9 mouse cellular contexts compared by ENCODE assay signal in the genomic region with DNA sequence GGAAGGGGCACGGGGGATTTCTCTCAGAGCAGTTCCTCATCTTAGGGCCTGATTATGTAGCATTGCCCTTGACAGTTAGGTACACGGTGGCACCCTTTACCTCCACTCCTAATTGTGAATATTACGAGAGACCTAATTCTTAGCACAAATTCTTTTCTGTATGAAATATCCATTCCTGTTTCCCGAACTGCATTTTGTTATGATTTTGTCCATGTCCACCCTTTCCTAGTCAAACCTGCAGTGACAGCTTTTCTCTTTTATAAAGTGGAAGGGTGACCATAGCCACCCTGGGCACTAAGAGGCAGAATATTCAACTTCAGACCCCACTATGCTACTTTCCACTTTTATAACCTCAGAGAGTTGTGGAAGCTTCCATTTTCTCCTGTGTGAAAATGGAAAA. TPM values are rescaled to one million over a fixed set of nuclear protein-coding genes. Genes with fewer than 3 reads are reported as not detected.
DNase-seq lines count a peak whose midpoint lies in the region; ATAC-seq lines count a peak whose summit lies in the region.
"Had no signal": no experiment of that assay in that cellular context is flagged by ENCODE, and none has a peak within 500 bp of the region (broad histone marks: within the 10 kb centered on the region; RNA-seq: fewer than 3 reads in every experiment).

No protein-coding gene starts in this region.

- H3K27ac ChIP-seq in heart, embryonic 14.5 days (replicated peaks in 1 of 2; ENCODE audit: control insufficient read depth in 1 of 2, insufficient read depth in 1 of 2, low read depth in 2 of 2, low read length in 2 of 2): no peak overlapping the region
- no peak overlapping the region for H3K27ac ChIP-seq in embryonic facial prominence, embryonic 11.5 days (replicated peaks; ENCODE audit: low read depth, low read length)
- H3K27ac ChIP-seq in intestine, embryonic 15.5 days: no peak overlapping the region
- H3K27ac ChIP-seq in midbrain, embryonic 14.5 days (replicated peaks; ENCODE audit: low read depth, low read length): peak overlapping the region; percentile 80; the same call in 1 of the 2 replicates
- H3K27ac ChIP-seq: macrophage had no signal

- 78% methylated on average over 4 of the region's 4 CpGs for WGBS in heart, embryonic 14.5 days
- WGBS in embryonic facial prominence, embryonic 11.5 days: 85% methylated on average over 4 of the region's 4 CpGs
- WGBS in intestine, embryonic 15.5 days: 71% methylated on average over 4 of the region's 4 CpGs
- WGBS in midbrain, embryonic 14.5 days: 89% methylated on average over 4 of the region's 4 CpGs

- no peaks in the 10 kb centered on the region for H3K36me3 ChIP-seq in heart, embryonic 14.5 days (ENCODE audit: control insufficient read depth, insufficient read depth, low read length)
- no peaks in the 10 kb centered on the region for H3K36me3 ChIP-seq in embryonic facial prominence, embryonic 11.5 days (replicated peaks; ENCODE audit: control insufficient read depth, insufficient read depth, low read depth, low read length)
- H3K36me3 ChIP-seq in intestine, embryonic 15.5 days: no peaks in the 10 kb centered on the region
- H3K36me3 ChIP-seq in midbrain, embryonic 14.5 days (ENCODE audit: control insufficient read depth, insufficient read depth, low read length): 0 out of 2 replicates have a peak, but pooled peaks cover 2% of the 10 kb centered on the region

- no peaks in the 10 kb centered on the region; a peak in 1 of 4 replicates for H3K4me1 ChIP-seq in heart, embryonic 14.5 days (ENCODE audit: control insufficient read depth in 2 of 2, insufficient read depth in 2 of 2, low read length in 2 of 2)
- H3K4me1 ChIP-seq in embryonic facial prominence, embryonic 11.5 days (ENCODE audit: control insufficient read depth, insufficient read depth, low read length): no peaks in the 10 kb centered on the region
- H3K4me1 ChIP-seq in intestine, embryonic 15.5 days (replicated peaks): no peaks in the 10 kb centered on the region
- no peaks in the 10 kb centered on the region for H3K4me1 ChIP-seq in midbrain, embryonic 14.5 days (ENCODE audit: control insufficient read depth, insufficient read depth, low read length)

- no peaks in the 10 kb centered on the region for H3K9me3 ChIP-seq in heart, embryonic 14.5 days (ENCODE audit: control insufficient read depth, low read length)
- H3K9me3 ChIP-seq in embryonic facial prominence, embryonic 11.5 days (replicated peaks; ENCODE audit: control insufficient read depth, low read length): no peaks in the 10 kb centered on the region
- no peaks in the 10 kb centered on the region for H3K9me3 ChIP-seq in intestine, embryonic 15.5 days
- H3K9me3 ChIP-seq in midbrain, embryonic 14.5 days (ENCODE audit: control insufficient read depth, low read length): no peaks in the 10 kb centered on the region

- peak overlapping the region; percentile 84; the same call in 1 of the 2 replicates for H3K4me2 ChIP-seq in heart, embryonic 14.5 days (ENCODE audit: low read length)
- H3K4me2 ChIP-seq in embryonic facial prominence, embryonic 11.5 days (ENCODE audit: low read depth, low read length): no peak overlapping the region
- H3K4me2 ChIP-seq in intestine, embryonic 15.5 days (replicated peaks): peak overlapping the region; percentile 69; the same call in 1 of the 2 replicates
- H3K4me2 ChIP-seq in midbrain, embryonic 14.5 days (ENCODE audit: low read length): peak overlapping the region; percentile 52

- H3K9ac ChIP-seq in heart, embryonic 14.5 days (ENCODE audit: low read length): no peak overlapping the region
- H3K9ac ChIP-seq in embryonic facial prominence, embryonic 11.5 days (replicated peaks; ENCODE audit: low read length): peak overlapping the region; percentile 73; the same call in 1 of the 2 replicates
- no peak overlapping the region for H3K9ac ChIP-seq in intestine, embryonic 15.5 days
- no peak overlapping the region for H3K9ac ChIP-seq in midbrain, embryonic 14.5 days (replicated peaks; ENCODE audit: low read length)

- H3K27me3 ChIP-seq in heart, embryonic 14.5 days (ENCODE audit: control insufficient read depth, insufficient read depth, low read length): no peaks in the 10 kb centered on the region
- no peaks in the 10 kb centered on the region for H3K27me3 ChIP-seq in embryonic facial prominence, embryonic 11.5 days (ENCODE audit: control insufficient read depth, insufficient read depth, low read length)
- H3K27me3 ChIP-seq in intestine, embryonic 15.5 days (replicated peaks): no peaks in the 10 kb centered on the region
- no peaks in the 10 kb centered on the region for H3K27me3 ChIP-seq in midbrain, embryonic 14.5 days (ENCODE audit: control insufficient read depth, insufficient read depth, low read length)

- DNase-seq in heart, postnatal 4 days: no peak
- no peak for DNase-seq in embryonic facial prominence, embryonic 11.5 days (ENCODE audit: low spot score)
- no peak for DNase-seq in midbrain, embryonic 14.5 days
- DNase-seq in adrenal gland, adult 18-20 months (ENCODE audit: low spot score in 2 of 2): no peak
- DNase-seq in layer of hippocampus, adult 11-12 months (ENCODE audit: low spot score): no peak
- DNase-seq in urinary bladder, adult 18-20 months (ENCODE audit: low spot score in 2 of 2): no peak

- ATAC-seq in heart, embryonic 14.5 days (ENCODE audit: insufficient number of reproducible peaks, insufficient read depth, low FRiP score, low read depth): no peak
- no peak for ATAC-seq in embryonic facial prominence, embryonic 11.5 days (replicated peaks; ENCODE audit: insufficient number of reproducible peaks, low FRiP score, low TSS enrichment, low read depth)
- no peak for ATAC-seq in intestine, embryonic 15.5 days
- ATAC-seq in midbrain, embryonic 14.5 days (ENCODE audit: low FRiP score, low TSS enrichment): no peak

- no peak overlapping the region; a peak in 1 of 4 replicates for H3K4me3 ChIP-seq in heart, embryonic 14.5 days (ENCODE audit: control insufficient read depth in 1 of 2, insufficient read depth in 1 of 2, low read depth in 1 of 2, low read length in 2 of 2)
- H3K4me3 ChIP-seq in embryonic facial prominence, embryonic 11.5 days (ENCODE audit: low read depth, low read length): no peak overlapping the region
- no peak overlapping the region for H3K4me3 ChIP-seq in intestine, embryonic 15.5 days (replicated peaks)
- H3K4me3 ChIP-seq in midbrain, embryonic 14.5 days (replicated peaks; ENCODE audit: low read depth, low read length): no peak overlapping the region

RNA-seq across cellular contexts. Expression of a gene that starts 25.0 kb away (rescaled TPM):
- not detected in 2 replicates for polyA plus RNA-seq in heart, embryonic 14.5 days (2014; fragmentation: Nextera tagmentation; extraction: Ambion mirVana)
- under 1 TPM in 1 of 2 experiments, not detected in 1; 0.09 TPM for total RNA-seq in heart, postnatal 4 days (2021)
- polyA plus RNA-seq in embryonic facial prominence, embryonic 11.5 days (2014; fragmentation: Nextera tagmentation; extraction: Ambion mirVana): 1.4 and 1.9 TPM in 2 replicates
- polyA plus RNA-seq in intestine, embryonic 15.5 days (2015; fragmentation: Nextera tagmentation; extraction: Ambion mirVana): 0.45 and 0.64 TPM in 2 replicates
- polyA plus RNA-seq in midbrain, embryonic 14.5 days (2014; fragmentation: Nextera tagmentation; extraction: Ambion mirVana): 3.2 and 3.7 TPM in 2 replicates
- total RNA-seq in adrenal gland, adult 18-20 months (2021): under 1 TPM; 0.10 TPM
